Comparison of ENCODE assay signal across 16 mouse cellular contexts in genomic region chr6:67016520-67017111, GRCm38 (mm10). TPM values are rescaled to one million over a fixed set of nuclear protein-coding genes. Genes with fewer than 3 reads are reported as not detected.
A peak's percentile ranks its signal among the peaks of the same experiment; 100 is the strongest.
DNase-seq lines count a peak whose midpoint lies in the region; ATAC-seq lines count a peak whose summit lies in the region.
"Had no signal": no experiment of that assay in that cellular context is flagged by ENCODE, and none has a peak within 500 bp of the region (broad histone marks: within the 10 kb centered on the region; RNA-seq: fewer than 3 reads in every experiment).

No protein-coding gene starts in this region.

- H3K27me3 ChIP-seq in liver, embryonic 12.5 days (replicated peaks): no peaks in the 10 kb centered on the region
- H3K27me3 ChIP-seq in liver, embryonic 11.5 days (replicated peaks; ENCODE audit: control insufficient read depth, insufficient read depth, low read length): no peaks in the 10 kb centered on the region
- H3K27me3 ChIP-seq: forebrain, embryonic 13.5 days; midbrain, embryonic 13.5 days had no signal

- peaks cover 50% of the 10 kb centered on the region for H3K4me1 ChIP-seq in liver, embryonic 12.5 days
- H3K4me1 ChIP-seq in liver, embryonic 11.5 days (replicated peaks; ENCODE audit: control insufficient read depth, insufficient read depth, low read length): peaks cover 31% of the 10 kb centered on the region
- H3K4me1 ChIP-seq: embryonic facial prominence, embryonic 10.5 days; midbrain, embryonic 13.5 days had no signal

- H3K27ac ChIP-seq in liver, embryonic 12.5 days: peak overlapping the region; percentile 48; the same call in 1 of the 2 replicates
- no peak overlapping the region for H3K27ac ChIP-seq in liver, embryonic 11.5 days (ENCODE audit: low read depth, low read length)
- H3K27ac ChIP-seq: embryonic facial prominence, embryonic 10.5 days; forebrain, embryonic 13.5 days; hindbrain, embryonic 10.5 days; hindbrain, postnatal 0 days; midbrain, embryonic 13.5 days had no signal

- H3K9ac ChIP-seq in liver, embryonic 12.5 days: no peak overlapping the region
- no peak overlapping the region for H3K9ac ChIP-seq in liver, embryonic 11.5 days (ENCODE audit: low read depth, low read length)
- H3K9ac ChIP-seq: forebrain, embryonic 13.5 days; midbrain, embryonic 13.5 days had no signal

- no peak overlapping the region for H3K4me2 ChIP-seq in liver, embryonic 12.5 days
- no peak overlapping the region for H3K4me2 ChIP-seq in liver, embryonic 11.5 days
- H3K4me2 ChIP-seq: forebrain, embryonic 13.5 days; midbrain, embryonic 13.5 days had no signal

- no peaks in the 10 kb centered on the region for H3K9me3 ChIP-seq in liver, embryonic 12.5 days (replicated peaks)
- no peaks in the 10 kb centered on the region for H3K9me3 ChIP-seq in liver, embryonic 11.5 days (ENCODE audit: control insufficient read depth, low read length)
- H3K9me3 ChIP-seq: embryonic facial prominence, embryonic 10.5 days; forebrain, embryonic 13.5 days; hindbrain, embryonic 10.5 days; midbrain, embryonic 13.5 days had no signal

- 59% methylated on average over 7 of the region's 7 CpGs for WGBS in liver, embryonic 12.5 days (ENCODE audit: insufficient replicate concordance)
- 73% methylated on average over 7 of the region's 7 CpGs for WGBS in liver, embryonic 11.5 days

- no peak for DNase-seq in liver, embryonic 11.5 days (ENCODE audit: low spot score)
- DNase-seq in lung, postnatal 36 days: peak; percentile 18
- no peak for DNase-seq in lung, postnatal 14 days
- DNase-seq in B cell, adult 2 months: no peak
- DNase-seq in layer of hippocampus, adult 11-12 months (ENCODE audit: low spot score): no peak
- DNase-seq: cerebellum, adult 9-10 months; kidney, postnatal 36 days; spleen, adult 18-20 months; thymus, postnatal 4 days had no signal

- 0 out of 2 replicates have a peak, but pooled peaks cover under 1% of the 10 kb centered on the region for H3K36me3 ChIP-seq in liver, embryonic 12.5 days
- no peaks in the 10 kb centered on the region for H3K36me3 ChIP-seq in liver, embryonic 11.5 days (ENCODE audit: control insufficient read depth, insufficient read depth, low read length)
- H3K36me3 ChIP-seq: embryonic facial prominence, embryonic 10.5 days; hindbrain, embryonic 10.5 days; midbrain, embryonic 13.5 days had no signal

- H3K4me3 ChIP-seq in liver, embryonic 12.5 days: no peak overlapping the region
- no peak overlapping the region for H3K4me3 ChIP-seq in liver, embryonic 11.5 days (ENCODE audit: low read depth, low read length)
- H3K4me3 ChIP-seq: embryonic facial prominence, embryonic 10.5 days; forebrain, embryonic 13.5 days; hindbrain, embryonic 10.5 days; midbrain, embryonic 13.5 days had no signal

- no peak for ATAC-seq in liver, embryonic 12.5 days
- no peak for ATAC-seq in liver, embryonic 11.5 days (replicated peaks; ENCODE audit: low FRiP score)
- peak; percentile 65 for ATAC-seq in megakaryocyte, adult 5-6 weeks (ENCODE audit: poor library complexity, severe bottlenecking)
- ATAC-seq: forebrain, embryonic 13.5 days; hindbrain, postnatal 0 days; midbrain, embryonic 13.5 days had no signal

RNA-seq across cellular contexts. Expression of gene Gadd45a, which starts 20.6 kb away (rescaled TPM):
- 88.3 and 96.9 TPM in 2 replicates for polyA plus RNA-seq in liver, embryonic 12.5 days (2016; fragmentation: Nextera tagmentation; extraction: Ambion mirVana)
- 27.9 and 31.1 TPM in 2 replicates for polyA plus RNA-seq in liver, embryonic 11.5 days (2014; fragmentation: Nextera tagmentation; extraction: Ambion mirVana)
- 59.6 and 62.4 TPM in 2 replicates for total RNA-seq in megakaryocyte, adult 5-6 weeks (2015)
- 77.2 and 95.9 TPM in 2 replicates for total RNA-seq in megakaryocyte, adult 5-6 weeks (2017)
